Mouse (Mus musculus) cerebellum, postnatal 14 days (tissue): ENCODE data around the gene Lif.

Experiments used
- DNase-seq, 2 experiments: peaks; one replicate each; pipeline ENCODE4 v3.0.0; 2021; ENCODE audit warnings: mixed read lengths in 2 of 2

Gene Lif

DNA sequence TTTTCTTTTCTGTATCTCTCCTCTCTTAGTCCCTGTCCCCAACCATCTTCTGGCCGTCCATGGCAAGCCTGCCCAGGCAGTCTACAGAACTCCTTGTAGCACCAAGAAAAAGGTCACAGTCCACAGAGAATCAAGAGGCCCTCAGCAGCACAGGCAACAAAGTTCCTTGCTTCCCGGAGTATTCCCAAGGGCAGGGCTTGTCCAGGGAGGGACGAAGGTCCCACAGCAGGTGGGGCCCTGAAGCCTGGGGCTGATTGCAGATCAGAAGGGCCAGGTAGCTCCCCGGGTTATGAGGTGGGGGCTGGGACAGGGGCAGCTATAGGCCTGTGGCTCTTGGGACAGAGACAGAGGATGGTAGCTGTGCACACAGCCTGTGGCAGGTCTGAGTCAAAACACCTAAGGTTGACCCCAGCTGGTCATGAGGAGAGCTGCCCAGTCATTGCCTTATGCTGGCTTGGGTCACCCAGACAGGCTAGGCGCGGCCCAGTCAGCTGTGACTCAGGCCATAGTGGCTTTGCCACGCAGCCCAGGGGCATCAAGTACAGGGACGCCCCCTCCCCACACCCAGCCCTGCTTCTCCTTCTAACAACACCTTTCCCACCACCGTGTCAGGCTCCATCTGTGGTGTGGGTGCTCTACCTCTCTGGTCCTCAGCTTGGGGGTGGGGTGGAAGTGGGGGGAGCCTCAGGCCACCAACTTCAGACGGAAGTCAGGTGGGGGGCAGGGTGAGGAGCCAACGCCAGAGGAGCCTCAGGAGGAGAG lies at the start of gene Lif:
TSS of gene Lif (plus strand) at position 712 of the 762 bp plus-strand sequence.
- no peak for DNase-seq

DNA sequence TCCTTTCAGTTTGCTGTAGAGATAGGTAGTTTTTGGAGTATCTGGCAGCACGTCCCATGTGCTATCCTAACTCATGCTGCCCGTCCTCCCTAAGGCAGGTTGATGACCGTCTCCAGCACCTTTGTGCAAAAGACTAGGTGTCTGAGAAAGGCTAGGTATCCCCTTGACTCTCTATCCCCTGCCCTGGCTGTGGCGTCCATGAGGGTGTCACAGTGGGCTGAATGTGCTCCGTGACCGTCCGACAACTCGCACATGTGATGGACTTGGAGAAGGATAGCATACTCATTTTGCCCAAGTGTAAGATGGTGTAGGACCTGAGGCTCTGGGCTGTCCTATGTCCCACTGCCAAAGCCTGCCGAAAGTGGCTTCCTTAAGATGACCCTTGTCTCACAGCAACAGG lies 49.7 kb upstream of the Lif start:
- no peak for DNase-seq

DNA sequence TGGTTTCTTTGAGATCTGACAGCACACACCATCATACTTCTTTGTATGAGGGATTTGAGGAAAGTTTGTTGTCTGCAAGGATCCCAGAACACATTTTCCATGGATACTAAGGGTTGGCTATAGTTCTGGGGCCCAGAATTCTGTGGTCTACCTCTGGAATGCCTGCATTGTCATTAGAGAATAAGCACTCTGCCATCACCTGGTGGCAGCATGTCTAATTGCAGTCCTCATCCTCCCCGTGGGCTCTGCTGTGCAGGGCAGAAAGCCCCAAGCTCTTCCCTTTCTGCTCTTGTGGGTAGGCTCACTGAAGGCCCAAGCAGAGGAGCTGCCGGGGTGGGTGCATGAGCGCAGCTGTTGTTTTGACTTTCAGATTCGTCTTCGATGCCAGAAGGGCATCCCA lies 47.8 kb upstream of the Lif start:
- DNase-seq = no peak

DNA sequence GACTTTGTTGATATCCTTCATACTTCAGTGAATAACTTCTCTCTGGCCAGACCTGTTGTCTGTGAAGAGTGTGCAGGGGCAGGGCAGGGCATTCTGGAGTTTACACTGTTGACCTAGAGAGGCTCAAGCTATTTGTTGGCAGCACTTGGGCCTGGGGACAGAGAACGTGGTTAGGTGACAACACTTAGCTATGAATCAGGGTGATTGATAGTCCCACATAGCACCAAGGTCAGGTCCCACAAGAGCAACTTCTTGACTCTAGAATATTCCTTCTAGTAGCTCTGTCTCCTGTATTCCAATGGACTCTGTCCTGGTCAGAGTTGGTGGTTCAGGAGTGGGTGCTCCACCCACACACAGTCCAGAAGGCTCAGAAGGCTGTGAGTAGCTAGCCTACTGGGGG lies 46.6 kb upstream of the Lif start:
- DNase-seq = no peak

DNA sequence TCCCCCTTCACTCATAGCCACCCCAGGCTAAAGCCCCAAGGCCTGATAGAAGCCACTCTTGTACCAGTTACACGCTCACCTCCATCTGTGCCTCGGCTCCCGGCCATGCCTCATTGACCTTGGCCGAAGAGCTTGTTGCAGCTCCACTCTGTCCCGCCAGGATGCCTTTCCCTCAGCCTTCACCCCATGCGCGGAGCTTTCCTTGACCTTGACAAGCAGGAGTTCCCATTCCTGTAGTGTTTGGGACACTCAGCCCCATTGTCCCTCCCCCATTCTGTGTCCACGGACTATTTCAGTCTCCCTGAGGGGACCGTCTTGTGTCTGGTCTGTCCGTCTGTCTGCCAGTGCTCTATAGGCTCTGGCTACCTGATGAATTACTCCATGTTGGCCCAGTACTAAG lies 44.2 kb upstream of the Lif start:
- no peak for DNase-seq

DNA sequence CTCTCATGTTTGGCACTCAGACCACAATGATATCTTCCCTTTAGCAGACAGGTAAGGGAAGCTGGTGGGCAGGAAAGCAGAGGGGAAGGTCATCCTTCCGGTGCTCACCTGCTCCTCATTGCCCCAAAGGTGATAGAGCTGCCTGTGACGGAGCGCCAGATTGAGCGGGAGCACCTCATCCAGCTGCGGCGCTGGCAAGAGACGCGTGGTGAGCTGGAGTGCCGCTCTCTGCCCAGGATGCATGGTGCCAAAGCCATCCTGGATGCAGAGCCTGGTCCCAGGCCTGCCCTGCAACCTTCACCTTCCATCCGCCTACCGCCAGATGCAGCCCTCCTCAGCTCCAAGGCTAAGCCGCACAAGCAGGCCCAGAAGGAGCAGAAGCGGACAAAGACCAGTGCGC lies 42.8 kb upstream of the Lif start:
- DNase-seq = no peak

DNA sequence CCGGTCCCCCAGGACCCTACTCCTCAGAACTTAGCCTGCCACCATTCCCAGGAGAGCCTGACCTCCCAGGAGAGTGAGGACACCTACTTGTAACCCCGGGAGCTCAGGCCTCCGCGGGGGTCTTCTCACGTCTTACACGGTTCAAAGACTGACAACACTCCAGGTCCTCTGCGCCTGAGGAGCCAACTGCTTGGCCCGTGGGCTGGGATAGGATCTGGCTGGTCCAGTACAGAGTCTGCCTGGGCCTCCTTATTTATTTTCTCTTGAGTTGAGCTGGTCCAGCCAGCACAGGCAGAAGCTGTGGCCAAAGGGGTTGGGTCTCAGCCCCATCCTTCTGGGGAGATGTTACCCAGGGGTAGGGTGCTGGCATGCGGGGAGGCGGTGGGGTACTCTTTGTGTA lies 42.3 kb upstream of the Lif start:
- DNase-seq = no peak

DNA sequence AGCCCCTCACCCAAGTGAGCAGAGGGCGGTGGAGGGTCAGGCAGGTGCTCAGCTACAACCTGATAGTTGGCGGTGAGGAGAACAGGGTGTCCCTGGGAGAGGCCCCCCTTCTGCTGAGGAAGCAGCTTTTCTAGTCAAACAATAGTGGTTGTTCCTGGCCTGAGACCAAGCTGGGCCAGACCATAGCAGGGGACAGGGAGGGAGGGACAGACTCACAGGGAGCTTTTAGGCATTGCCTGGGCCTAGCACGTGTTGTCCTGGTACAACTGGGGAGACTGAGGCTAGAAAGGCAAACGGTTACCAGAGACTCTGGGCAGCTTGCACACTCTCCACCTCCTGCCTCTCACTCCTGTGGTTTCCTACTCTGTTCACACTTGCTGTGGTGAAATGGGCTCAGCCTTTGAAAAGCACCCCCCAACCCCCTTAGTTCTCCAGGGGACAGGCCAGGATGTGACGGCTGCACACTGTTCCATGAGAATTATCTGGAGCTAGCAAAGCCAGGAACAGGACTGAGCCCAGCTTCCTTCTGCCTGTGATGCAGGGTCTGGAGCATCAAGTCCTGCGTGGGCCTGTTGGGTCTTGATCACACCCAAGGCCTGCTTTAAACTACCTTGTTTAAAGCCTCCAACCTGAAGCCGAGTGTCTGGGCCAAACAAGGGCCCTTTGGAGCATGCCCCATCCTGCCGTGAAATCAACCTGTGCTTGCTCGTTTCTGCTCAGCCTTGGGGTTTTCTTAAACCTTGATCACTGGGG lies 40.9 kb upstream of the Lif start:
- no peak for DNase-seq

DNA sequence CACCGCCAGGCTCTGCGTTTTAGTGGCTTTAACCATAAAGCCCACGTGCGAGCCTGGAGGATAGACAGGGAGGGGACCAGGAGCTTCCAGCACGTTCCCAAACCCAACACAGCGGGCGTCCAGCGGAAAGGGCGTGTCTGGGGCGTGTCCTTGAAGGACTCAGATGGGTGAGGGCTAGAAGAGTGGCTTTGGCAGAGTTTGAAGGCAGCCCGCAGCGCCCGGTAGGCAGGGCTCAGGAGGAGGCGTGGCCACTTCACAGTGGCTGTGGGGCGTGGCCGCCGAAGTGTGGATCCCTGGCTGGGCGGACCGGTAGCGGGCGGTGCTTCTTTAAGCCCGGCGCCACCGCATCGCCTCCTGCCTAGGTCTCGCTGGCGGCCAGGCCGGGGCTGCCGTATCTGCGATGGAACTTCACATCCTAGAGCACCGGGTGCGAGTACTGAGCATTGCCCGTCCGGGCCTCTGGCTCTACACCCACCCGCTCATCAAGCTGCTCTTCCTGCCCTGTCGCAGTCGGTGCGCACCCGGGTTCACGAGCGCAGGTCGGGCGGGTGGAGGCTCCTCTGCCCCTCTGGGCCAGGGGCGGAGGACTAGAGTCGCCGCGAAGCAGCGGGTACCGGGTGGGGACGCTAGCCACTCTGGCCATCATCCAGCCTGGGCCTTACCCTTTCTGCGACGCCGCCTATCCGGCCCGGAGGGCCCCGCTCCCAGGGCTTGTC lies 39.3 kb upstream of the Lif start, which contains the start of gene Castor1:
TSS of gene Castor1 (plus strand) at position 312 of the 716 bp plus-strand sequence.
- peak; percentile 56 to 59 for DNase-seq

DNA sequence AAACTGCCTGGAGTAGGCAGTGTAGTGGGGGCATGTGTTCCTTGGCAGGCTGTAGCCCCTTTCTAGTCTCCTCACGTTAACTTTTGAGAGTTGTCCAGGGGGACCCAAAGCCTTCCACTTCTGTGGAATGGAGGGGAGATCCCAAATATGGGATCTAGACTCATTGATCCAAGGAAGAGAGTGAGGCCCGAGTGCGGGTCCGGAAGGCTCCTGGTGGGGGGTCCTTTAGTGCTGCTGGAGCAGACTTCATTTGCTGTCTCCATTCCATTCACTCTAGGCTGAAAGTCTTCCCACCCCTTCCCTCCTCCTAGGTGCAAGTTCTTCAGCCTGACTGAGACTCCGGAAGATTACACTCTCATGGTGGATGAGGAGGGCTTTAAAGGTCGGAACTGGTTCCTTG lies 38.7 kb upstream of the Lif start:
- DNase-seq = peak; percentile 19 to 28

DNA sequence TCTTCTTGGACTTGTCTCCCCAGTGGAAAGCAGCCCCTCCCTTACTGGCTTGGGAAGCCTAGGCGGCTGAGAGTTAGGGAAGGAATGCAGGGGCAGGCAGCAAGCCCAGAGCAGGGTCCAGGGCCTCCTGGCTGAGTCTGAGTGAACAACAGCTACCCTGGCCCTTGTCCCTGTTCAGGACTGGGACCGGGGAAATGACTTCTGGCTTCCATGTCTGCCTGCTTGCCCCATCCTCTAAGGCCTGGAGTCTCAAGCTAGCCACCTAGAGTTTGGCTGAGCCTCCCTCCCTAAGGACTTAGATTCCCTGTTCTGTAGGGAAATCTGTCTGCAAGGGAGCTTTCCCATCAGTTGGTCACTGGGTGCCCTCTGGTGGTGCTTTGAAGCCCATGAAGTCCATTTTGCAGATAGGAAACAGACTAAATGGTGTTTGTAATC lies 38.0 kb upstream of the Lif start:
- peak; percentile 79 to 81 for DNase-seq

DNA sequence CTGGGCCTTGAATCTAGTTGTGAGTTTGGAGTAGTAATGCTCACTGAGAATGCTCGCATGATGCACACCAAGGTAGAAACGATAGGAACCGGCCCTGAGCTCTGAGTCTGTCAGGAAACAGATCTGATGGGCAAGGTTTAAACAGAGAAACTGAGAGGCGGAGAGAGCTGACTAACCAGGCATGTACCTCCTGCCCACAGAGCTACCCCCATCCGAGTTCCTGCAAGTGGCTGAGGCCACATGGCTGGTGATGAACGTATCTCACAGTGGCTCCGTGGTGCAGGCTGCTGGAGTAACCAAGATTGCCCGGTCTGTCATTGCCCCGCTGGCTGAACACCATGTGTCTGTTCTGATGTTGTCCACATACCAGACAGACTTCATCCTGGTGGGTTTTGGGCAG lies 37.4 kb upstream of the Lif start:
- DNase-seq = peak in 1 of 2 experiments; percentile 19

DNA sequence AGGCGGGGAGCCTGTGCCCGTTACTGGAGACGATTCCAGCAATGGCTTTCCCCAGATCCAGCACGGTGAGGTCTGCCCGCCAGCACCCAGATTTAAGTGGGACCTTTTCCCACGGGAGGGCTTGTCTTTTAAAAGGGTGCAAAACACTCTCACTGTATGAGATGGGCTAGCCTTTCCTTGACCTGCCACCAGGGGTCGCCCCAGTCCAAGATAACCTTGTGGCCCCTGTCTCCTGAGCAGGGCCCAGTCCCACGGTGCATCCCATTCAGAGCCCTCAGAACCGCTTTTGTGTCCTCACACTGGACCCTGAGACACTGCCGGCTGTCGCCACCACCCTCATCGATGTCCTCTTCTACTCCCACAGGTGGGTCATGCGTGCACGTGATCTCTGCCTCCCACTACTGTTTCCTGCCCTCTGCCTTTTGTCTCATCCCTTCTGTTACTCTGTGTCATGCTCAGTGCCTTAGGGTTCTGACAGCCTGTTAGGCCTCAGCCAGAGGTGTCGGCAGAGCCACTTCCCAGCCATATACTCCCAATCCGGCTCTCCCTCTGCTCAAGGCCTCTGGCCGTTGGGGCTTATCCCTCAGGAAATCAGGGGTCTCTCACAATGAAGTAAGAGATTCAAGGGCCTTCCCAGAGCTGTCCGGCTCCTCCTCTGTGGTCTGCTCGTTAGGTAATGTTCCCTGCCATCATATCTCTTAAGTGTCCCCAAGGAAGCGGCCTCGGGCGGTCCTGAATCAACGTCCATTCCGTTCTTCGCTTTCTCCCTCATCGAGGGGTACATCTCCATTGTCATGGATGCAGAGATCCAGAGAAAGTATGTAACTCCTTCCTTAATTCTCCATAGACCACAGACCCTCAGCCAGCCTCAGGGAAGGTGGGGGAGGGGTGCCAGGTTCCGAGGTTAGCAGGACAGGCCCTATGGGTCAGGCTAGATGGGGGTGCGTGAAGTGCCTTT lies 36.6 kb upstream of the Lif start:
- peak; percentile 91 to 94 for DNase-seq

DNA sequence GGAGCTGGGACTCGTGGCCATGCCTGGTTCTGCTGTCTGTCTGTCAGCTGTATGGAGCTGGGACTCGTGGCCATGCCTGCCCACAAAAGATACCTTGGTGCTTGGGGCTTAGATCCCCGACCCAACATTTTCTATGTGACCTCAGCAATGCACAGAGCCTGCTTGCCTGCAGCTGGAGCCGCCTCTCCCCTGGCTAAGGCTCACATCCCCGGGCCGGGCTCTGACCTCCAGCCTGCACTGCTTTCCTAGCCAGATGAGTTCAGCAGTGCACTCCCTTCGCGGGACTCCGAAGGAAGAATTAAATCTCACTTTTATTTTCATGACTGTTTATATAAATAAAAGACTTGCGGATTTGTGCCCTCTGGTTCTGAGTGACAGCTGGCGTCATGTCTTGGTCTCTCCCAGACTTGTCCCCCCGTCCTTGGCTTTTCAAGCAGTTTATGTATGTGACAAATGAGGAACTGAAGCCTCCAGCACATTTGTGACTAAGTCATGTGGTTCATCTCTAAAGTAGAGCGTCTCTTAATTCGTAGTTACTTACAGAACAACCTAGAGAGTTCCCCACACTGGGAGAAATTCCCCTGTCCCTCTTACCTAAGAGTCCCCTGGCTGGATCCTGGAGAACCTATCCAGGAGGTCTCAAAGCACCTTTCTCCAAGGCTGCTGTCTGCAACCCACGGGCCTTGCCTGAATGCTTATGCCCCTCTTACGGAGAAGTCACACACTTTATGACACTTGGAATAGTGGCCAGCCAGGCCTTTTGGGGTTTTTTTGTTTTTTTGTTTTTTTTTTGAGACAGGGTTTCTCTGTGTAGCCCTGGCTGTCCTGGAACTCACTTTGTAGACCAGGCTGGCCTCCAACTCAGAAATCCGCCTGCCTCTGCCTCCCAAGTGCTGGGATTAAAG lies 35.1 kb upstream of the Lif start:
- no peak for DNase-seq

DNA sequence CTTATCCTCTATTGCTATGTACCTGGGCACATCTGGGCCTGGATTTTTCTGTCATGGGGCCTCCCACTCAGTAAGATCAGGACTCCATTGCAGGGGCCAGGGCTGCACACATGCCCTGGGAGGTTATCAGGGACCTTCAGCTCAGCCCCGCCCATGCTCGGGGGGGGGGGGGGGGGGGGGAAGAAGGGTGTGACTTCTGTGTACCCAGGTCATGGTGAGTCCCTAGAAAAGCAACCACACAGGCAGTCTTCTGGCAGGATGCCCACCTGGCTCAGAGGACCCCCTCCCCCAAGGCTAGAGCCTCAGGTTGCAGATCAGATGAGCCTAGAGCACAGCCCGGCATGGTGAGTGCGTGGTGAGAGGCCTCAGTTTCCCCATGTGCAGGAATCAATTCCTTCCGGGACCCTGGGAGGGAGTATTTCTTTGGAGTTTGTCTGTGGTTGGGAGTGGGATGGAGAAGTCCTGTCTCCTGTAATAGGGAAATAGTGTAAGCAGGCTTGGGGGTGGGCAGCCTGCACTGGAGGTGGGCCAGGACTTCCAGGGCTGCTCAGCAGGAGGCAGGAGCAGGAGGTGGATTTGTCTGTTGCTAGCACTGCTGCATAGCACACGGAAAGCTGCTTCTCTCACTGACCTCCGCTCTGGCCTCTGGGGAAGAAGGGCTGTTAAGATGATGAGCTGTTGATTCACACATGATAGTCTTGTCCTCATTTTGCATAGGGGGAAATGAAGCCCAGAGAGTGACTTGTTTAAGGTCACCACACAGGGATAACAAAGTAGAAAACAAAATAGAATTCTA lies 33.8 kb upstream of the Lif start:
- DNase-seq = peak; percentile 20 to 35

DNA sequence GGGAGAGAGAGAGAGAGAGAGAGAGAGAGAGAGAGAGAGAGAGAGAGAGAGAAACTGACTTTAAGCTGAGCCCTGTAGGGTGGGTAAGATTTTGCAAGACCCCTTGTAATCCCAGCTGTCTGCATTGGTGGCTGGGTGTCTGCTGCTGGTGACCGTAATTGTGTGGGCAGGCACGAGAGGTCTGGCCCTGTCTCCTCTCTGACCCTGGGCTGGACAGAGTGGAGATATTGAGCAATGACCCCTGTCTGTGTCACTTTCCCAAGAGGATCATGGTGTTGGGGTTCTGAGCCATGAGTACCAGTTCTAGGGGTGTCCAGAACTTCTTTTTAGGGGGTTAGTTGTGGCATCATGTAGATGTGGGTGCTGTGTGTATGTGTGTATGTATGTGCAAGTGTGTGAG lies 33.1 kb upstream of the Lif start:
- DNase-seq = no peak

DNA sequence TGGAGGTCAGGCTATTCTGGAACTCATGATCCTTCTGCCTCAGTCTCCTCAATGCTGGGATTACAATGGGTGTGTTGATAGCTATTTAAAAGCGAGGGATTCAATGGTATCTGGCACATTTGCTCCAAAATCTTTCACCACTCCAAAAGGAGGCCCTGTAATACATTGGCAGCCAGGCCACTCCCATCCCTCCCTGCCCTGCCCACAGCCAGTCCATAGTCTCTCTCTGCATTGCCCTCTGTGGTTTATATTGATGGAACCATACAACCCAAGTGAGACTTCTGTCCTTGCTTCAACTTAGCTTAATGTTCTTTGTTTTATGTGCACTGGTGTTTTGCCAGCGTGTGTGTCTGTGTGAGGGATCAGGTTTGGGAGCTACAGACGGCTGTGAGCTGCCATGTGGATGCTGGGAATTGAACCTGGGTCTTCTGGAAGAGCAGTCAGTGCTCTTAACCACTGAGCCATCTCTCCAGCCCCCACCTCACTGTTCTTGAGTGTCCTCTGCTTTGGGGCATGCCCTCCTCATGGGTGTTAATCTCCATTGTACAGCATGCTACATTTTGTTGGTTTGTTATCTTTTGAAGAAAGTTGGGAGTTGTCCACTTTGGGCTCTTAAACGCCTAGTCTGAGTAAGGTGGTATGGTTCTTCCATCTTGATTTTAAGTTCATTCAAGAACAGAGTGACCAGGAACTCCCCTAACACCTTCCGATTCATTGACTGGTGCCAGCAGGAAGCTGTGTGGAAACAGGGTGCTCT lies 30.6 kb upstream of the Lif start:
- DNase-seq = no peak

DNA sequence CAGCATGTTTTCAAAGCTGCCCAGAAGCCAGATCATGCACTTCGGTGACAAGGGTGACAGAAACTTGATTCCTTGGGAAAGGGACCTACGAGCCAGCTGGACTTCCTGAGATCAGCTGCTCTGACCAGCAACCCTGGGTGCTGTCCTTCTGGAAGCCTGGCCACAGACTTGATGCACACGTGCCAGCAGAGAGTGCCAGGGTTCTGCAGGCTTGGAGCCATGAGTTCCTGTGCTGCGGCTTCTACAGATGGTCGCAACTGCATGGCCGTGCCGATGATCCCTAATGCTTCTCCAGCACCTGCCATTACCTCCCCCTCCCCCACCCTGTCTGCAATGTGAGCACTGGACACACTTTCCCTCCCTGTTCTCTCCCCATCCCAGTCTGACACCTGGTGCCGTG lies 28.9 kb upstream of the Lif start:
- DNase-seq = peak; percentile 94 to 95

DNA sequence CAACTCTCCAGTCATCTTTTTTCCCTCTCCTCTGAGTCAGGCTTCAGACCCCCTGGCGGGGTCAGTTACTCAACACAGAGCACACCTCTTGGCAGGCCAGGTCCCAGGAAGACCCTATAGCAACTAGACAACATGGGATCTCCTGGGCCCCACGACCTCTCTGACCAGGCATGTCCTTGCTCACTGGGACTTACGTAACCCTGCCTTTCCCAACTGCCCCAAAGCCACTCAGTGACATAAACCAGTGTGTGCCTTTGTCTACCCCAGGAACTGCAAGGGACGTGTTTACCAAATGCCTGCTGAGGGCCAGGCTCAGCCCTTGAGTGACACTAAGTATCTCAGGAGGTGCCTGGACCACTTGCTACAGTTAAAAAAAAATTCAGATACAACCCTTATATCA lies 27.5 kb upstream of the Lif start:
- DNase-seq = no peak

DNA sequence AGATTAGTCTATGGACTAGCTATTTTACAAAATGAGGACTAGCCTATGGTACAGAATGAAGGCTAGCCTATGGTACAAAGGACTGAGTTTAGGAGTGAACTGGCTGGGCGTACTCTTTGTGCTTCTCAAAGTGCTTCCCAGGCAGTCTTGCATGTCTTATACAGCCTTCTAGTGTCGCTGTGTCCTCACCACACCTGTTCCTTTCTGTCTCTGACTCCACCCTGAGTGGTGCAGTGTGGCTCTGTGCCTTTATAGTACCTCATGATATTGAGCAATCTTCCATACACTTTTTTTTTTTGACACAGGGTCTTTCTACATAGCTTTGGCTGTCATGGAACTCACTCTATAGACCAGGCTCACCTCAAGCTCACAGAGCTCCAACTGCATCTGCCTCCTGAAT lies 25.9 kb upstream of the Lif start:
- DNase-seq = no peak
